Mouse (Mus musculus): Measurements from ENCODE around the gene Trim44. TPM values are rescaled to one million over a fixed set of nuclear protein-coding genes. Genes with fewer than 3 reads are reported as not detected.
A peak's percentile ranks its signal among the peaks of the same experiment; 100 is the strongest.

Gene Trim44
- 13.8 and 16.2 TPM in 2 replicates for polyA plus RNA-seq (2015; fragmentation: Nextera tagmentation; extraction: Ambion mirVana)

GRCm38 (mm10) chr2:102407363-102408184, at the start of gene Trim44:
Gene Trim44, minus strand, starts transcription at chr2:102407828.
- no peaks in the 10 kb centered on the region for H3K9me3 ChIP-seq (replicated peaks; ENCODE audit: control insufficient read depth, low read length)
- 0 out of 2 replicates have a peak within 1 kb of the TSS, but pooled peaks have one; percentile 6 for H3K27ac ChIP-seq (ENCODE audit: low read length)
- H3K4me1 ChIP-seq (ENCODE audit: control insufficient read depth, insufficient read depth, low read length), result peaks cover 15% of the 10 kb centered on the region
- peak within 1 kb of the TSS; percentile 47 for H3K4me2 ChIP-seq (ENCODE audit: low read depth, low read length)
- no peak within 1 kb of the TSS for H3K9ac ChIP-seq (ENCODE audit: low read length)
- H3K4me3 ChIP-seq (replicated peaks; ENCODE audit: low read length), result peak within 1 kb of the TSS; percentile 26
- 19% methylated on average over 14 of the region's 14 CpGs for WGBS
- ATAC-seq (ENCODE audit: insufficient read depth, low FRiP score), result peak; percentile 61
- H3K36me3 ChIP-seq (ENCODE audit: control insufficient read depth, insufficient read depth, low read length), result no peaks in the 10 kb centered on the region
- H3K27me3 ChIP-seq (ENCODE audit: control insufficient read depth, insufficient read depth, low read length), result no peaks in the 10 kb centered on the region

- ATAC-seq (ENCODE audit: insufficient read depth, low FRiP score), result no peak
Observed at GRCm38 (mm10) chr2:102455126-102455525, 47.5 kb upstream of the Trim44 start.

GRCm38 (mm10) chr2:102453447-102453846, 45.8 kb upstream of the Trim44 start:
- Histone ChIP-seq H3K4me1 (ENCODE audit: control insufficient read depth, insufficient read depth, low read length) (peaks cover 15% of the 10 kb centered on the region), H3K9ac (ENCODE audit: low read length) (no peak overlapping the region), H3K4me2 (ENCODE audit: low read depth, low read length) (no peak overlapping the region), H3K27me3 (ENCODE audit: control insufficient read depth, insufficient read depth, low read length) (no peaks in the 10 kb centered on the region), H3K36me3 (ENCODE audit: control insufficient read depth, insufficient read depth, low read length) (no peaks in the 10 kb centered on the region), H3K27ac (ENCODE audit: low read length) (no peak overlapping the region), H3K9me3 (replicated peaks; ENCODE audit: control insufficient read depth, low read length) (no peaks in the 10 kb centered on the region), H3K4me3 (replicated peaks; ENCODE audit: low read length) (no peak overlapping the region)
- ATAC-seq (ENCODE audit: insufficient read depth, low FRiP score), result no peak
- 29% methylated on average over 3 of the region's 3 CpGs for WGBS

More at GRCm38 (mm10) chr2:102455126-102455525, 47.5 kb upstream of the Trim44 start:
- Histone ChIP-seq H3K4me1 (ENCODE audit: control insufficient read depth, insufficient read depth, low read length) (peaks cover 11% of the 10 kb centered on the region), H3K4me2 (ENCODE audit: low read depth, low read length) (no peak overlapping the region), H3K27ac (ENCODE audit: low read length) (no peak overlapping the region), H3K4me3 (replicated peaks; ENCODE audit: low read length) (no peak overlapping the region), H3K9me3 (replicated peaks; ENCODE audit: control insufficient read depth, low read length) (no peaks in the 10 kb centered on the region), H3K27me3 (ENCODE audit: control insufficient read depth, insufficient read depth, low read length) (no peaks in the 10 kb centered on the region), H3K36me3 (ENCODE audit: control insufficient read depth, insufficient read depth, low read length) (no peaks in the 10 kb centered on the region), H3K9ac (ENCODE audit: low read length) (no peak overlapping the region)
- WGBS, result 83% methylated on average over 1 of the region's 1 CpGs

- peak within 1 kb of the TSS; percentile 93 for H3K4me2 ChIP-seq (ENCODE audit: low read depth, low read length)
- no peaks in the 10 kb centered on the region for H3K36me3 ChIP-seq (ENCODE audit: control insufficient read depth, insufficient read depth, low read length)
- peak; percentile 74 for ATAC-seq (ENCODE audit: insufficient read depth, low FRiP score)
- peak within 1 kb of the TSS; percentile 75 for H3K4me3 ChIP-seq (replicated peaks; ENCODE audit: low read length)
- WGBS, result 1% methylated on average over 45 of the region's 49 CpGs
- H3K9ac ChIP-seq (ENCODE audit: low read length), result peak within 1 kb of the TSS; percentile 90
- peak within 1 kb of the TSS; percentile 83 for H3K27ac ChIP-seq (ENCODE audit: low read length)
- H3K4me1 ChIP-seq (ENCODE audit: control insufficient read depth, insufficient read depth, low read length), result peaks cover 21% of the 10 kb centered on the region
- no peaks in the 10 kb centered on the region for H3K27me3 ChIP-seq (ENCODE audit: control insufficient read depth, insufficient read depth, low read length)
- H3K9me3 ChIP-seq (replicated peaks; ENCODE audit: control insufficient read depth, low read length), result no peaks in the 10 kb centered on the region
Observed at GRCm38 (mm10) chr2:102451671-102452549, 44.3 kb upstream of the Trim44 start, which contains the start of gene Fjx1. Gene Fjx1, minus strand, starts transcription at chr2:102452499.

- WGBS, result under 1% methylated on average over 109 of the region's 109 CpGs
Observed at GRCm38 (mm10) chr2:102450761-102451670, 43.4 kb upstream of the Trim44 start.

GRCm38 (mm10) chr2:102450248-102450760, 42.7 kb upstream of the Trim44 start:
- Histone ChIP-seq H3K9ac (ENCODE audit: low read length) (peak overlapping the region; percentile 90), H3K4me1 (ENCODE audit: control insufficient read depth, insufficient read depth, low read length) (peaks cover 21% of the 10 kb centered on the region), H3K4me3 (replicated peaks; ENCODE audit: low read length) (peak overlapping the region; percentile 75), H3K27me3 (ENCODE audit: control insufficient read depth, insufficient read depth, low read length) (no peaks in the 10 kb centered on the region), H3K27ac (ENCODE audit: low read length) (0 out of 2 replicates have a peak overlapping the region, but pooled peaks have one; percentile 83), H3K4me2 (ENCODE audit: low read depth, low read length) (peak overlapping the region; percentile 93), H3K9me3 (replicated peaks; ENCODE audit: control insufficient read depth, low read length) (no peaks in the 10 kb centered on the region), H3K36me3 (ENCODE audit: control insufficient read depth, insufficient read depth, low read length) (no peaks in the 10 kb centered on the region)
- under 1% methylated on average over 43 of the region's 43 CpGs for WGBS
- ATAC-seq (ENCODE audit: insufficient read depth, low FRiP score), result peak; percentile 15; the same call in 1 of the 2 replicates

More at GRCm38 (mm10) chr2:102450761-102451670, 43.4 kb upstream of the Trim44 start:
- Histone ChIP-seq H3K4me1 (ENCODE audit: control insufficient read depth, insufficient read depth, low read length) (peaks cover 21% of the 10 kb centered on the region), H3K4me2 (ENCODE audit: low read depth, low read length) (peak overlapping the region; percentile 93), H3K27me3 (ENCODE audit: control insufficient read depth, insufficient read depth, low read length) (no peaks in the 10 kb centered on the region), H3K9ac (ENCODE audit: low read length) (peak overlapping the region; percentile 90), H3K9me3 (replicated peaks; ENCODE audit: control insufficient read depth, low read length) (no peaks in the 10 kb centered on the region), H3K4me3 (replicated peaks; ENCODE audit: low read length) (peak overlapping the region; percentile 75), H3K27ac (ENCODE audit: low read length) (peak overlapping the region; percentile 83), H3K36me3 (ENCODE audit: control insufficient read depth, insufficient read depth, low read length) (no peaks in the 10 kb centered on the region)
- ATAC-seq (ENCODE audit: insufficient read depth, low FRiP score), result peak; percentile 61

GRCm38 (mm10) chr2:102449630-102450247, 42.1 kb upstream of the Trim44 start:
- Histone ChIP-seq H3K4me1 (ENCODE audit: control insufficient read depth, insufficient read depth, low read length) (peaks cover 21% of the 10 kb centered on the region), H3K27me3 (ENCODE audit: control insufficient read depth, insufficient read depth, low read length) (no peaks in the 10 kb centered on the region), H3K27ac (ENCODE audit: low read length) (no peak overlapping the region), H3K4me2 (ENCODE audit: low read depth, low read length) (peak overlapping the region; percentile 93), H3K4me3 (replicated peaks; ENCODE audit: low read length) (peak overlapping the region; percentile 75), H3K9ac (ENCODE audit: low read length) (peak overlapping the region; percentile 90), H3K36me3 (ENCODE audit: control insufficient read depth, insufficient read depth, low read length) (no peaks in the 10 kb centered on the region), H3K9me3 (replicated peaks; ENCODE audit: control insufficient read depth, low read length) (no peaks in the 10 kb centered on the region)
- no peak for ATAC-seq (ENCODE audit: insufficient read depth, low FRiP score)
- WGBS, result 6% methylated on average over 17 of the region's 17 CpGs

- Histone ChIP-seq H3K4me1 (ENCODE audit: control insufficient read depth, insufficient read depth, low read length) (peaks cover 21% of the 10 kb centered on the region), H3K9me3 (replicated peaks; ENCODE audit: control insufficient read depth, low read length) (no peaks in the 10 kb centered on the region), H3K27ac (ENCODE audit: low read length) (no peak overlapping the region), H3K9ac (ENCODE audit: low read length) (no peak overlapping the region), H3K27me3 (ENCODE audit: control insufficient read depth, insufficient read depth, low read length) (no peaks in the 10 kb centered on the region), H3K4me3 (replicated peaks; ENCODE audit: low read length) (no peak overlapping the region), H3K4me2 (ENCODE audit: low read depth, low read length) (no peak overlapping the region), H3K36me3 (ENCODE audit: control insufficient read depth, insufficient read depth, low read length) (no peaks in the 10 kb centered on the region)
- 80% methylated on average over 1 of the region's 1 CpGs for WGBS
- no peak for ATAC-seq (ENCODE audit: insufficient read depth, low FRiP score)
Observed at GRCm38 (mm10) chr2:102449056-102449455, 41.4 kb upstream of the Trim44 start.
